Mouse (Mus musculus): ENCODE measurements at regions not wholly inside any gene's neighbourhood (a gene's known extent, or its start where the extent isn't known, plus 50 kb on each side); places are given as distances from the start of the nearest gene placed in this dataset.

DNA sequence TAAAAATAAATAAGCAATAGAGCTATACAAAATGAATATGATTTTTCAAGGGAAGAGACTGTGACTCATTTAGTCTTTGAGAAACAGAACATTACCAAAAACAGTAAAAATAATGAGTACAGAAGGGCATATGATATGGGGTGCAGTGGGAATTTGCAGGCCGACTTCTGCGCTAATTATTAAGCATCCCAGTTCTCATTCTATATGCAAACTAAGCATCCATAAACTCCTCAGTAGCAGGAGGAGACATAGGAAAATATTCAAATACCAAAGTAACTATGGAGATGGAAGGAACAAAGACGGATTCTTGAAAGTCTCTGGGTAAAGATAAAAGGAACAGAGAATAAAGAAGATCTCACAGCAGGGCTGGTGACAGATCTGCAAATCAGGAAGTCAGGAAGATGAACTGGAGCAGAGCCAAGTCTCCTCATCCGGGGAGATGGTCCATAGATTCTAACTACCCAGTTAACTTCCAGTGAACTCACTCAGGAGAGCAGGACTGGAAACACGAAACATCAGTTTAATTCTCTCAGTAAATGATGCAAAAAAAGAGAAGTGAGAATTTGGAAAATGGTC lies 52.0 kb upstream of the Pkn2 start:
- H3K27me3 ChIP-seq (ENCODE audit: control insufficient read depth, insufficient read depth, low read length) = no peaks in the 10 kb centered on the region
- no peak for TF ChIP-seq POLR2A (IDR thresholded peaks at IDR 0.05; ENCODE audit: control insufficient read depth, extremely low read depth, insufficient read depth, low read length, poor library complexity)
- TF ChIP-seq CTCF (IDR thresholded peaks at IDR 0.05; ENCODE audit: borderline replicate concordance, control insufficient read depth, extremely low read depth, insufficient read depth, low read length, poor library complexity) = no peak
- H3K27ac ChIP-seq (ENCODE audit: control insufficient read depth, insufficient read depth, low read length) = no peak overlapping the region
- WGBS = 85% methylated on average over 5 of the region's 5 CpGs
- H3K4me3 ChIP-seq (ENCODE audit: control insufficient read depth, insufficient read depth, low read length) = no peak overlapping the region
- H3K36me3 ChIP-seq (ENCODE audit: control insufficient read depth, insufficient read depth, low read length) = no peaks in the 10 kb centered on the region
- peaks cover 4% of the 10 kb centered on the region; the same call in 1 of the 2 replicates for H3K4me1 ChIP-seq (replicated peaks; ENCODE audit: control insufficient read depth, insufficient read depth, low read length)
- no peak for DNase-seq

Data from thymus, adult 2 months (tissue).